Comparison of ENCODE assay signal across 12 mouse cellular contexts in the genomic region with DNA sequence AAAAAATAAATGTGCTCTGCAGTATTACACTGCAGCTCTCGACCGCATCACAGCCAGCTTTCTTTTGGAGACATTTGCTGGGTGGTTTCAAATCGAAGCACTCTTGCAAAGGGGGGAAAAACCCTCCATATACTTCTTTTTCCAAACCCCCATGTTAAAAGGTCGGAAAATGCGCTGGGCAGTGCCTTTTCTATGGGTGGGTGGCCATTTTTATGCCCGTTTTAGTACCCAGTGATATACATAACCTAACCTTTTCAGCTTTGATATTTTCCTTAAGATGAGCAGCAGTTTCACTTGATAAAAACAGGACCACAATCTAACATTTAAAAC. TPM values are rescaled to one million over a fixed set of nuclear protein-coding genes. Genes with fewer than 3 reads are reported as not detected.
DNase-seq lines count a peak whose midpoint lies in the region; ATAC-seq and TF ChIP-seq lines count a peak whose summit lies in the region.
"Had no signal": no experiment of that assay in that cellular context is flagged by ENCODE, and none has a peak within 500 bp of the region (broad histone marks: within the 10 kb centered on the region; RNA-seq: fewer than 3 reads in every experiment).

No protein-coding gene starts in this region.

- no peak for ATAC-seq in heart, embryonic 11.5 days (replicated peaks; ENCODE audit: insufficient number of reproducible peaks, low FRiP score, low TSS enrichment)
- peak; percentile 27 for ATAC-seq in forebrain, embryonic 16.5 days
- no peak for ATAC-seq in liver, embryonic 14.5 days (ENCODE audit: insufficient read depth)

- peak overlapping the region; percentile 34 for H3K4me3 ChIP-seq in heart, embryonic 11.5 days (ENCODE audit: low read depth, low read length)
- peak overlapping the region; percentile 60 for H3K4me3 ChIP-seq in E14TG2a.4 (replicated peaks; ENCODE audit: low read length)
- H3K4me3 ChIP-seq in forebrain, embryonic 16.5 days (replicated peaks; ENCODE audit: low read length): peak overlapping the region; percentile 12
- no peak overlapping the region for H3K4me3 ChIP-seq in liver, embryonic 14.5 days (ENCODE audit: insufficient read depth in 1 of 2, low read depth in 2 of 2, low read length in 2 of 2)
- H3K4me3 ChIP-seq: neural tube, embryonic 13.5 days had no signal

- H3K27ac ChIP-seq in heart, embryonic 11.5 days (ENCODE audit: low read depth, low read length): no peak overlapping the region
- peak overlapping the region; percentile 88 for H3K27ac ChIP-seq in forebrain, embryonic 16.5 days (ENCODE audit: low read length)
- no peak overlapping the region for H3K27ac ChIP-seq in liver, embryonic 14.5 days
- H3K27ac ChIP-seq: neural tube, embryonic 13.5 days had no signal

- H3K4me2 ChIP-seq in heart, embryonic 11.5 days: peak overlapping the region; percentile 65
- peak overlapping the region; percentile 40 for H3K4me2 ChIP-seq in forebrain, embryonic 16.5 days (ENCODE audit: low read length)
- peak overlapping the region; percentile 0; the same call in 1 of the 2 replicates for H3K4me2 ChIP-seq in liver, embryonic 14.5 days (ENCODE audit: low read depth)
- H3K4me2 ChIP-seq: neural tube, embryonic 13.5 days had no signal

- H3K27me3 ChIP-seq in heart, embryonic 11.5 days (ENCODE audit: control insufficient read depth, insufficient read depth, low read length): peaks cover 42% of the 10 kb centered on the region
- peaks cover 70% of the 10 kb centered on the region for H3K27me3 ChIP-seq in E14TG2a.4 (ENCODE audit: insufficient read depth, low read length)
- peaks cover 19% of the 10 kb centered on the region for H3K27me3 ChIP-seq in forebrain, embryonic 16.5 days (replicated peaks; ENCODE audit: control insufficient read depth, insufficient read depth, low read length)
- peaks cover 62% of the 10 kb centered on the region for H3K27me3 ChIP-seq in liver, embryonic 14.5 days (ENCODE audit: control insufficient read depth, insufficient read depth, low read length)

- no peak for TF ChIP-seq CTCF in E14TG2a.4 (conservative IDR thresholded peaks at IDR 0.05; ENCODE audit: low read length)
- TF ChIP-seq CTCF in liver, embryonic 14.5 days (IDR thresholded peaks at IDR 0.05; ENCODE audit: low read depth): no peak

- WGBS in heart, embryonic 11.5 days (ENCODE audit: insufficient replicate concordance): 6% methylated on average over 6 of the region's 6 CpGs
- WGBS in forebrain, embryonic 16.5 days: 3% methylated on average over 6 of the region's 6 CpGs
- 4% methylated on average over 6 of the region's 6 CpGs for WGBS in liver, embryonic 14.5 days (ENCODE audit: insufficient replicate concordance)

- H3K36me3 ChIP-seq in heart, embryonic 11.5 days (ENCODE audit: control insufficient read depth, insufficient read depth, low read length): no peaks in the 10 kb centered on the region
- no peaks in the 10 kb centered on the region for H3K36me3 ChIP-seq in E14TG2a.4 (ENCODE audit: insufficient read depth, low read length)
- H3K36me3 ChIP-seq in forebrain, embryonic 16.5 days (ENCODE audit: control insufficient read depth, insufficient read depth): no peaks in the 10 kb centered on the region
- H3K36me3 ChIP-seq in liver, embryonic 14.5 days (replicated peaks; ENCODE audit: control insufficient read depth, insufficient read depth, low read depth): no peaks in the 10 kb centered on the region
- H3K36me3 ChIP-seq: neural tube, embryonic 13.5 days had no signal

- TF ChIP-seq EP300 in liver, embryonic 14.5 days (IDR thresholded peaks at IDR 0.05; ENCODE audit: low read depth): no peak

- peaks cover 22% of the 10 kb centered on the region for H3K4me1 ChIP-seq in heart, embryonic 11.5 days (ENCODE audit: control insufficient read depth, insufficient read depth, low read length)
- H3K4me1 ChIP-seq in E14TG2a.4 (replicated peaks; ENCODE audit: low read depth, low read length): peaks cover 46% of the 10 kb centered on the region
- H3K4me1 ChIP-seq in forebrain, embryonic 16.5 days (replicated peaks; ENCODE audit: control insufficient read depth, insufficient read depth, low read length): peaks cover 23% of the 10 kb centered on the region
- H3K4me1 ChIP-seq in liver, embryonic 14.5 days (replicated peaks; ENCODE audit: control insufficient read depth in 2 of 2, insufficient read depth in 2 of 2, low read length in 1 of 2): no peaks in the 10 kb centered on the region; a peak in 1 of 4 replicates

- DNase-seq in heart, adult 11 months: no peak
- no peak for DNase-seq in liver, embryonic 14.5 days (ENCODE audit: low read depth in 3 of 3, low spot score in 3 of 3)
- DNase-seq in frontal cortex, postnatal 25 days (ENCODE audit: low spot score in 2 of 2): no peak
- DNase-seq in right cerebral cortex, postnatal 36 days (ENCODE audit: low spot score in 2 of 2): no peak
- no peak for DNase-seq in kidney, postnatal 4 days
- DNase-seq: lung, postnatal 36 days; right cerebral cortex, postnatal 14 days; thymus, adult 18-20 months had no signal

- H3K9ac ChIP-seq in heart, embryonic 11.5 days (ENCODE audit: low read depth, low read length): no peak overlapping the region
- peak overlapping the region; percentile 47 for H3K9ac ChIP-seq in forebrain, embryonic 16.5 days (replicated peaks; ENCODE audit: low read depth, low read length)
- H3K9ac ChIP-seq in liver, embryonic 14.5 days (replicated peaks): no peak overlapping the region
- H3K9ac ChIP-seq: neural tube, embryonic 13.5 days had no signal

- no peaks in the 10 kb centered on the region for H3K9me3 ChIP-seq in heart, embryonic 11.5 days (replicated peaks; ENCODE audit: control insufficient read depth, low read length)
- H3K9me3 ChIP-seq in E14TG2a.4 (ENCODE audit: low read length): peaks cover 12% of the 10 kb centered on the region; the same call in 1 of the 2 replicates
- H3K9me3 ChIP-seq in forebrain, embryonic 16.5 days (ENCODE audit: control insufficient read depth, low read length): no peaks in the 10 kb centered on the region
- H3K9me3 ChIP-seq in liver, embryonic 14.5 days (ENCODE audit: control insufficient read depth, low read length): no peaks in the 10 kb centered on the region
- H3K9me3 ChIP-seq: neural tube, embryonic 13.5 days had no signal

RNA-seq across cellular contexts. Expression of a gene that starts 5.0 kb away (rescaled TPM):
- polyA plus RNA-seq in heart, embryonic 11.5 days (2014; fragmentation: Nextera tagmentation; extraction: Ambion mirVana): 0.17 and 0.40 TPM in 2 replicates
- 9.3 and 9.5 TPM in 2 replicates for polyA plus RNA-seq in forebrain, embryonic 16.5 days (2015; fragmentation: Nextera tagmentation; extraction: Ambion mirVana)
- 0.08 TPM in 1 of 2 replicates, not detected in the other for polyA plus RNA-seq in liver, embryonic 14.5 days (2012; rRNA removed)
- not detected in 2 replicates for polyA plus RNA-seq in liver, embryonic 14.5 days (2014; fragmentation: Nextera tagmentation; extraction: Ambion mirVana)
- polyA plus RNA-seq: neural tube, embryonic 13.5 days had no signal

Comparison
In these comparisons a context has a peak if more than half of its experiments do, and no peak if none do; other contexts are left out.
1. H3K4me2 ChIP-seq: peak in every context shown above with its lines; median percentile 65 in heart, embryonic 11.5 days; 40 in forebrain, embryonic 16.5 days; 0 in liver, embryonic 14.5 days.
2. H3K4me3 ChIP-seq: peak in heart, embryonic 11.5 days (single experiment), E14TG2a.4 (single experiment) and forebrain, embryonic 16.5 days (single experiment); none in liver, embryonic 14.5 days (0 of 2).